Mouse (Mus musculus): ENCODE data around the gene Smyd4.

DNA sequence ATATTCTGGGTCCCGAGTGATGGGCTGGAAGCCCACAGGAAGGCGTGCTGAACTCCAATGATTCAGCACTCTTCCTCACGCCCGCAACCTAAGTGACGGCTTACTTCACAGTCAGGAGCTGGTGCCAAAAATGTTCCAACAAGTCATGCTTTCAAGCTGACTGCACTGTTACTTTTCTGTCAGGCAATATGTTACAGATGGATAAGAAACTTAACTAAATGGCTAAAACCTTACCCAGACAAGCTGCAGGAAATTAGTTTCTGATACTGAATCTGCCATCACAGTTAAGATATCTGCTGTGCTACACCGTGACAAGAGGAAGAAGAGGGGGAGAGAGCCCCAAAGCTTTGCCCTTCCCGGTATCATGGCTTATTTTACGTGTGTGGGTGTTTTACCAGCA lies 34.4 kb upstream of the Smyd4 start:
- TF ChIP-seq EP300 (IDR thresholded peaks at IDR 0.05; ENCODE audit: insufficient read depth, low read depth, low read length) (no peak), POLR2A (IDR thresholded peaks at IDR 0.05; ENCODE audit: insufficient read depth, low read depth, low read length) (no peak), CTCF (IDR thresholded peaks at IDR 0.05) (no peak)
